Mouse (Mus musculus): ENCODE data around the gene Stim1.

GRCm38 (mm10) chr7:102395894-102396293, 128.3 kb downstream of the Stim1 start:
- TF ChIP-seq CTCF (IDR thresholded peaks at IDR 0.05; ENCODE audit: low read depth) = no peak
- no peak for TF ChIP-seq EP300 (IDR thresholded peaks at IDR 0.05; ENCODE audit: low read depth)

All from liver, postnatal 0 days (tissue).